Mouse (Mus musculus) midbrain, postnatal 0 days (tissue): ENCODE results near the gene Espn. TPM values are rescaled to one million over a fixed set of nuclear protein-coding genes. Genes with fewer than 3 reads are reported as not detected.

Experiments used
- ATAC-seq: fragments of 200-750 bp; cut with Nextera tagmentation; 2 replicates; pipeline ENCODE4 v1.8.0; 2017; ENCODE audit warnings: moderate number of reproducible peaks, mild to moderate bottlenecking, moderate TSS enrichment, moderate library complexity; ENCODE audit not compliant: low FRiP score
- DNase-seq: peaks from one replicate; pipeline ENCODE4 v3.0.0-alpha.2; 2015; ENCODE audit warnings: low spot score
- H3K27ac ChIP-seq: fragments of 300-500 bp; sonication (generic); 2 replicates; pipeline ENCODE4 v1.5.1; 2014; ENCODE audit warnings: low read depth, mild to moderate bottlenecking, low read length, mixed read lengths
- H3K27me3 ChIP-seq: fragments of 300-500 bp; sonication (generic); 2 replicates; pipeline ENCODE4 v1.6.1; 2014; ENCODE audit warnings: low read length, control low read depth, mixed read lengths; ENCODE audit not compliant: insufficient read depth
- H3K36me3 ChIP-seq: fragments of 300-500 bp; sonication (generic); 2 replicates; pipeline ENCODE4 v1.6.1; 2014; ENCODE audit warnings: low read length, control low read depth, mixed read lengths; ENCODE audit not compliant: insufficient read depth
- H3K4me1 ChIP-seq: fragments of 300-500 bp; sonication (generic); 2 replicates; pipeline ENCODE4 v1.6.1; 2014; ENCODE audit warnings: mild to moderate bottlenecking, control low read depth, antibody characterized with exemption, low read length, mixed read lengths; ENCODE audit not compliant: insufficient read depth
- H3K4me2 ChIP-seq: fragments of 300-500 bp; sonication (generic); 2 replicates; pipeline ENCODE4 v1.6.1; 2014; ENCODE audit warnings: low read depth, mild to moderate bottlenecking, low read length, mixed read lengths; ENCODE audit not compliant: poor library complexity, severe bottlenecking
- H3K4me3 ChIP-seq: fragments of 300-500 bp; sonication (generic); 2 replicates; pipeline ENCODE4 v1.5.1; 2014; ENCODE audit warnings: low read depth, mild to moderate bottlenecking, low read length, moderate library complexity
- H3K9ac ChIP-seq: fragments of 300-500 bp; sonication (generic); replicated peaks from 2 replicates; pipeline ENCODE4 v1.6.1; 2014; ENCODE audit warnings: mild to moderate bottlenecking, low read length, moderate library complexity, mixed read lengths; ENCODE audit not compliant: poor library complexity, severe bottlenecking
- H3K9me3 ChIP-seq: fragments of 300-500 bp; sonication (generic); 2 replicates; pipeline ENCODE4 v1.6.1; 2016; ENCODE audit warnings: low read length, control low read depth
- CTCF ChIP-seq: IDR thresholded peaks from 2 replicates; pipeline ENCODE4 v1.5.1; 2016; ENCODE audit warnings: antibody characterized with exemption, mild to moderate bottlenecking
- WGBS: fragments of 180-500 bp; shearing (Covaris S2); extraction: QIAGEN DNeasy Blood & Tissue Kit; methylation state at CpG from one replicate; pipeline ENCODE4 v1.1.7; 2014; 5-methylcytosine and 5-hydroxymethylcytosine counted together
- polyA plus RNA-seq: library from polyadenylated mRNA; unstranded; fragments of >200 nt; fragmentation: Nextera tagmentation; extraction: Ambion mirVana; gene quantifications from 2 replicates; pipeline ENCODE4 v1.2.1, GENCODE M21; 2015
- total RNA-seq: library from RNA; depleted of rRNA; stranded (reverse); fragments of >200 nt; gene quantifications from 2 replicates; pipeline ENCODE4 v1.2.3, GENCODE M21; 2014

Espn gene
- total and polyA plus RNA-seq, 2 experiments from 2014 or later, result 0.22 to 0.53 TPM

DNA sequence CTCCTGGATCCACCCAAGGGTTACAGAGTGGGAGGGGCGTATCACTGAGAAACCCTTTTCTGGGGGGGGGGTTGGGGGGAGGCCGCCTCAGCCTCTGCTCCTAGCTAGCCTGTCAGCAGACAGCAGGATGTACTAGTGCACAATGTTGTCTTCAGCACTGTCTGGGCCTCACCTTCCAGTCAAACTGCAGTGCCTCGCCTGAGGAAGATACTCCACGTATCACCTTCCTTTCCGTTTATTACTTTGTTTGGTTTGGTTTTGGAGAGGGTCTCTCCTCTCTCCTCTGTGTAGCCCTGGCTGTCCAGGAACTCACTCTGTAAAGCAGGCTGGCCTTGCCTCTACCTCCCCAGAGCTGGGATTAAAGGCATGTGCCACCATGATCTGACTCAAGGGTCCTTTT is 19.0 kb downstream of the Espn start:
- Histone ChIP-seq H3K9me3 (no peaks in the 10 kb centered on the region), H3K4me3 (no peak overlapping the region), H3K36me3 (no peaks in the 10 kb centered on the region), H3K27ac (no peak overlapping the region), H3K4me1 (no peaks in the 10 kb centered on the region; the same call in 1 of the 2 replicates), H3K9ac (no peak overlapping the region), H3K4me2 (no peak overlapping the region), H3K27me3 (peaks cover 61% of the 10 kb centered on the region)
- ATAC-seq (no peak), DNase-seq (no peak)
- no peak for TF ChIP-seq CTCF
- WGBS, result 43% methylated on average over 5 of the region's 5 CpGs

DNA sequence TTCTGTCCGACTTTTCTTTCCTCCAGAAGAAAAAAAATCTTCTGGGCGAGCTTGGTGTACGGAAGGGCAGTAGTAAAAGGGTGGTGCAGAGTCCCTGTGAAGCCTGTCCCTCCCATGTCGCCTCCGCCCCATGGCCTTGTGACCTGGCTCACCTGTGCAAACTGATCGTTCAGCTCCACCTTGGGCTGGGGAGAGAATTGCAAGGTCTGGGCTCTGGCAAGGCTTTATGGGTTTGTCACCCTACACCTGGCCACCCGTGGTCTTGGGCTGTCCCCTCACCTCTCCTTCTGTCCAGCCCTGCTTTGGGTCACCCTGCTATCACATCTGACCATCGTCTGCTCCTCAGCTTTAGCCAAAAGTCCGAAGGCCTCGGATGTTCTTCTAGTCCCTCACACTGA is 19.4 kb downstream of the Espn start:
- no peak for ATAC-seq
- Histone ChIP-seq H3K27me3 (peaks cover 64% of the 10 kb centered on the region), H3K9ac (no peak overlapping the region), H3K36me3 (no peaks in the 10 kb centered on the region), H3K9me3 (no peaks in the 10 kb centered on the region), H3K27ac (no peak overlapping the region), H3K4me3 (no peak overlapping the region), H3K4me2 (no peak overlapping the region), H3K4me1 (no peaks in the 10 kb centered on the region; the same call in 1 of the 2 replicates)
- TF ChIP-seq CTCF, result no peak
- no peak for DNase-seq
- WGBS, result 35% methylated on average over 10 of the region's 10 CpGs

DNA sequence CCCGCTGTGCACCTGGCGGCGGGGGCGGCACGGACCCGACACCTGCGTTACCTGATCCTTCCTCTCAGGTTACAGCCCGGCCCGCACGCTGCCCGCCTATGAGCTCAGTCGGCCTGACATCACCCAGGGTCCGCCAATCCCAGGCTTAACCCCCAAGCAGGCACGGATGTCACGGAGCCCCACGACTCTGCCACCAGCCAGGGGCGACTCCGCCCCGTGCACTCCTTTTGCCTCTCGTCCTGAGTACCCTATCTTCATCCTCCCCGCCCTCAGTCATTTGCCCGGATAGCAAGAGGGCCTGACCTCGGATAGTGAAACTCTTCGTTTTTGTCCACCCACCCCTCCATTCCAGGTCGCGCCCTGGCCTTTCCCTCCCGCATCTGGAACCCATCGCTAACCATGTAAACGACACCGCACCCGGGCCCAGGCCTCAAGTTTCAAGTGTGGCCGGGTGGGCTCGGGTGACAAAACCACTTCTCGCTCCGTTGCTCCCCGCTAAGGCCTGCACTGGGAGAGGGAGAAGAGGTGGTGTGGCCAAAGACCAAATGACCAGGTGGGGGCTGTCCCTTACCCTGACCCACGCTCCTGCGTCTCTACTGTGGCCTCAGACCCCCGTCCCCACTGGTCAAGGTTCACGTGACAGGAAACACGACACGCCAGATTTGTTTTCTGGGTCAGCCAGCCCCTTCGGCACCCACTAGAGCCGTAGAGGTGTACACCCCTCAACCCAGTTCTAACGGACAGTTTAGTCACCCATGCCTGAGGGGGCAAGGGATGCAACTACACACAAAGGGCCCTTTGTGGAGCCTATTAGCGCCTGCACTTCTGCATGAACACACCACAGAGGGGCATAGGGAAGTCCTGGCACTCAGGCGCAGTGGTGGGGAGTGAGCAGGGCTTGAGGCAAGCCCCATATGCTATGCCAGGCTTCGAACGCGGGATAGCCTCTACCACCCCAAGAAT is 20.1 kb downstream of the Espn start:
- ATAC-seq, result no peak

DNA sequence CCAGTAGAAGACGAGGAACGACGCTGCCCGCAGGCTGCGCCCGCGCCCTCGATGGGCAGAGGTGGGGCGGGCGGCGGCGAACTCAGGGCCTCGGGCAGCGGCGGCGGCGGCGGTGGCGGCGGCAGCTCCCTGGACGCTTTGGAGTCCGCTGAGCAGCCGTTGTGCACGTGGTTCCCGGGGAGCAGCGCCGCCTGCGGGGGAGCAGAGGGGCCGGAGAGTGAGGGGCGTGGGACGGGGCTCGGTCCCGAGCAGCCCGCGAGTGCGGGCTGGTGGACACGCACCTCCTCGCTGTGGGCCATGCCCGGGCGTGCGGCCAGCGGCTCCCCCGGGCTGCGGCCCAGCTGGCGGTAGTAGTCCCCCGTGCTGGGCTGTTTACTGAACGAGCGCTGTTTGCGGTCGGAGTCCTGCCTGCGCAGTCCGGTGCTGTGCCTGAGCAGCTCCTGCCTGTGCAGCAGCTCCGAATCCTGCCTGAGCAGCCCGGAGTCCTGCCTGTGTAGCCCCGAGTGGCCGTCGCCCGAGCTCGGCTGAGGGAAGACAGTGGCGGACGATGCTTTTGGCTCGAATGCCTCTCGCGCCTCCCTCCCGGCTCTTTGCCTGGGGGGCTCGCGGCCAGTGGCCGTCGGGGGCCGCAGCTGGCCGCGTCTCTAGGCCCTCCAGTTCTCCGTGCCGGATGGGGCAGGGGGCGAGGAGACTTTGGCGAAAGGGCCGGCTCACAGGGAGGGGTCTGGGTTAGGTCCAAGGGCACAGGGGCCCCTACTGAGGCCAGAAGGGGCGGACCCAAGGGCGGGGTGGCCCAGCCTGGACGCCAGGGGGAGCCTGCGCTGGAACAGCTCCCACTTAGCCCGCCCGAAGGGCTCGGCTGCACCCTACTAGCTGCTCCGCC is 21.2 kb downstream of the Espn start:
- H3K9ac ChIP-seq, result 0 out of 2 replicates have a peak overlapping the region, but pooled peaks have one; percentile 19
- WGBS, result under 1% methylated on average over 78 of the region's 85 CpGs
- peak; percentile 28; the same call in 1 of the 2 replicates for TF ChIP-seq CTCF
- peaks cover 76% of the 10 kb centered on the region for H3K27me3 ChIP-seq
- no peaks in the 10 kb centered on the region for H3K36me3 ChIP-seq
- peaks cover 2% of the 10 kb centered on the region; the same call in 1 of the 2 replicates for H3K4me1 ChIP-seq
- no peaks in the 10 kb centered on the region for H3K9me3 ChIP-seq
- DNase-seq (peak; percentile 50), ATAC-seq (peak; percentile 65)
- H3K4me3 ChIP-seq, result peak overlapping the region; percentile 30
- H3K4me2 ChIP-seq, result peak overlapping the region; percentile 57
- H3K27ac ChIP-seq, result no peak overlapping the region

More for the DNA sequence above, 20.1 kb downstream of the Espn start:
- Histone ChIP-seq H3K36me3 (no peaks in the 10 kb centered on the region), H3K4me2 (peak overlapping the region; percentile 57; the same call in 1 of the 2 replicates), H3K9me3 (no peaks in the 10 kb centered on the region), H3K4me3 (no peak overlapping the region), H3K4me1 (no peaks in the 10 kb centered on the region; the same call in 1 of the 2 replicates), H3K27me3 (peaks cover 69% of the 10 kb centered on the region), H3K27ac (no peak overlapping the region), H3K9ac (no peak overlapping the region)
- WGBS, result 8% methylated on average over 41 of the region's 50 CpGs
- DNase-seq, result peak; percentile 48
- TF ChIP-seq CTCF, result no peak

DNA sequence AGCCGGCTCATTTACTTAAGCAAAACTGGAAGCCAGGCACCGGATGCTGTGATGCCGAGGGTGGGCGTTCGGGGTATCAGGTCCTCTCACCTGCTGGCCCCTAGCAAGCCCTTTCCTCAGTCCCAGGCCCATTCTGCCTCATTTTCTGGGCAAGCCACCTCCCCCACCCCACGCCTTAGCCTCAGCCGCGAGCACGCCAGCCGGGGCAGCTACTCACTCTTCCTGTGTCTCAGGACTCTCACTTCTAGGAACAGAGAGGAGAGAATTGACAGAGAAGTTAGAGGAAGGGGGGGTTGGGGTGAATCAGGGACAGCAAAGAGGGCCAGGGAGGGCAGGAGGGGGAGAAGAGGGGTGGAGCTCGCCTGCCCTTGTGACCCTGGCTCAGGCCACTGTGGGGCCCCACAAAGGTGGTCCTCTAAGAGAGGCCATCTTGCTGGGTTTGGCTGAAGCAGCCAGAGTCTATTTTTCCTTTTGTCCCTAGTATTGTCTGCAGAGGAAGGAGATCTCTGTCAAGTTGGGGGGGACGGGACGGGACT is 22.7 kb downstream of the Espn start:
- DNase-seq (no peak), ATAC-seq (no peak)
- no peak overlapping the region for H3K4me3 ChIP-seq
- 31% methylated on average over 13 of the region's 13 CpGs for WGBS
- TF ChIP-seq CTCF, result no peak
- no peak overlapping the region for H3K9ac ChIP-seq
- H3K4me1 ChIP-seq, result peaks cover 7% of the 10 kb centered on the region; the same call in 1 of the 2 replicates
- no peaks in the 10 kb centered on the region for H3K9me3 ChIP-seq
- no peaks in the 10 kb centered on the region for H3K36me3 ChIP-seq
- no peak overlapping the region for H3K4me2 ChIP-seq
- no peak overlapping the region for H3K27ac ChIP-seq
- H3K27me3 ChIP-seq, result peaks cover 91% of the 10 kb centered on the region
